Mouse (Mus musculus): ENCODE measurements at regions not wholly inside any gene's neighbourhood (a gene's known extent, or its start where the extent isn't known, plus 50 kb on each side); places are given as distances from the start of the nearest gene placed in this dataset.

DNA sequence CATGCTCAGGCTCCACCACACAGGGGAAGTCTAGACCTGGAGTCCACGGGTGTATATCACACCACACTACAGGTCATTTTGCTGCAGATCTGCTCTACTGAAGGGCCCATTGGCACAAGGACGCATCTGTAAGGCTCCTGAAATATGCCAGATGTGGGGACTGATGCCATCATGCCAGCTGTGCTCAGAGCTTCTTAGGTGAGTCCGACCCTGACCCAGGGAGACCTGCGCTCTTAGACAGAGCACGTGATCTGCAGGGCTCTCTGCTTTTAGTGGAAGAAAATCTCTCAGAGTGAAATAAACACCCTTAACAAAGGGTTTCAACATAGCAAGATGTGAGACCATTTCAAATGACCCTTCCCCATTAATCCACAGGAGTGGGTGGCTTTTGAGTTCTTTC lies 633.2 kb downstream of the Defb40 start:
- TF ChIP-seq POLR2A (IDR thresholded peaks at IDR 0.05; ENCODE audit: borderline replicate concordance, extremely low read depth, low read depth, low read length) (no peak), CTCF (IDR thresholded peaks at IDR 0.05; ENCODE audit: insufficient read depth, low read length) (no peak)
- WGBS: 75% methylated on average over 5 of the region's 5 CpGs
- DNase-seq: no peak
- Histone ChIP-seq H3K4me3 (replicated peaks; ENCODE audit: extremely low read depth, low read depth, low read length) (no peak overlapping the region), H3K4me1 (ENCODE audit: control insufficient read depth, insufficient read depth, low read length) (no peaks in the 10 kb centered on the region)

- WGBS: 78% methylated on average over 1 of the region's 1 CpGs
- TF ChIP-seq POLR2A (IDR thresholded peaks at IDR 0.05; ENCODE audit: borderline replicate concordance, extremely low read depth, low read depth, low read length) (no peak), CTCF (IDR thresholded peaks at IDR 0.05; ENCODE audit: insufficient read depth, low read length) (no peak)
- no peak for DNase-seq
- no peak overlapping the region for H3K4me3 ChIP-seq (replicated peaks; ENCODE audit: extremely low read depth, low read depth, low read length)
- no peaks in the 10 kb centered on the region for H3K4me1 ChIP-seq (ENCODE audit: control insufficient read depth, insufficient read depth, low read length)
Measured at GRCm38 (mm10) chr8:18335576-18335975, 642.5 kb downstream of the Defb40 start.

- 74% methylated on average over 2 of the region's 2 CpGs for WGBS
- TF ChIP-seq CTCF (IDR thresholded peaks at IDR 0.05; ENCODE audit: insufficient read depth, low read length) (no peak), POLR2A (IDR thresholded peaks at IDR 0.05; ENCODE audit: borderline replicate concordance, extremely low read depth, low read depth, low read length) (no peak)
- Histone ChIP-seq H3K4me1 (ENCODE audit: control insufficient read depth, insufficient read depth, low read length) (no peaks in the 10 kb centered on the region), H3K4me3 (replicated peaks; ENCODE audit: extremely low read depth, low read depth, low read length) (no peak overlapping the region)
- DNase-seq: no peak
Measured at GRCm38 (mm10) chr8:18328521-18328920, 649.5 kb downstream of the Defb40 start.

DNA sequence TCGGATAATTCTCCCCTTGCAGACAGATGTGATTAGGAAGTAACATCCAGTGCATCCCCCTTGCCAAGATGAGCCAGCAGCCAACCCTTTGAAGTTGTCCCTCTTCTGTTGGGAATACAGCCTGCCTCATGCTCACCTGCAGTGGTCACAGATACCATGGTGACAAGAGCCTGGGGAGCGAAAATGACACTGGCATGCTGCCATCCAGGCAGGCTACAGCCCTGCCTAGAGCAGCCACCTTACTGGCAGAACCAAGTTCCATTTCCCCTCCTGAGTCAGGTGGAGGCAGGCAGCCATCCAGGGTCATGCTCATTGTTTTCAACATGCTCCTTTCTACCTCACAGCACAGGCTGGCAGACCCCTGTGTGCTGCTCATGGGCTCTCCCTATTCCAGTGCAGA lies 661.6 kb downstream of the Defb40 start:
- WGBS: 56% methylated on average over 2 of the region's 2 CpGs
- TF ChIP-seq CTCF (IDR thresholded peaks at IDR 0.05; ENCODE audit: insufficient read depth, low read length): no peak
- no peak for TF ChIP-seq POLR2A (IDR thresholded peaks at IDR 0.05; ENCODE audit: borderline replicate concordance, extremely low read depth, low read depth, low read length)
- DNase-seq: no peak
- Histone ChIP-seq H3K4me3 (replicated peaks; ENCODE audit: extremely low read depth, low read depth, low read length) (no peak overlapping the region), H3K4me1 (ENCODE audit: control insufficient read depth, insufficient read depth, low read length) (no peaks in the 10 kb centered on the region)

- Histone ChIP-seq H3K4me3 (replicated peaks; ENCODE audit: extremely low read depth, low read depth, low read length) (no peak overlapping the region), H3K4me1 (ENCODE audit: control insufficient read depth, insufficient read depth, low read length) (no peaks in the 10 kb centered on the region)
- TF ChIP-seq POLR2A (IDR thresholded peaks at IDR 0.05; ENCODE audit: borderline replicate concordance, extremely low read depth, low read depth, low read length) (no peak), CTCF (IDR thresholded peaks at IDR 0.05; ENCODE audit: insufficient read depth, low read length) (no peak)
- no peak for DNase-seq
- 39% methylated on average over 5 of the region's 5 CpGs for WGBS
Measured at GRCm38 (mm10) chr8:18311597-18311996, 666.5 kb downstream of the Defb40 start.

- no peak for DNase-seq
- H3K4me1 ChIP-seq (ENCODE audit: control insufficient read depth, insufficient read depth, low read length): no peaks in the 10 kb centered on the region
- H3K4me3 ChIP-seq (replicated peaks; ENCODE audit: extremely low read depth, low read depth, low read length): no peak overlapping the region
- 64% methylated on average over 1 of the region's 1 CpGs for WGBS
- TF ChIP-seq POLR2A (IDR thresholded peaks at IDR 0.05; ENCODE audit: borderline replicate concordance, extremely low read depth, low read depth, low read length): no peak
- TF ChIP-seq CTCF (IDR thresholded peaks at IDR 0.05; ENCODE audit: insufficient read depth, low read length): no peak
Measured at GRCm38 (mm10) chr8:18310927-18311326, 667.1 kb downstream of the Defb40 start.

- H3K4me3 ChIP-seq (replicated peaks; ENCODE audit: extremely low read depth, low read depth, low read length): no peak overlapping the region
- H3K4me1 ChIP-seq (ENCODE audit: control insufficient read depth, insufficient read depth, low read length): no peaks in the 10 kb centered on the region
- WGBS: 75% methylated on average over 8 of the region's 8 CpGs
- TF ChIP-seq CTCF (IDR thresholded peaks at IDR 0.05; ENCODE audit: insufficient read depth, low read length) (no peak), POLR2A (IDR thresholded peaks at IDR 0.05; ENCODE audit: borderline replicate concordance, extremely low read depth, low read depth, low read length) (no peak)
- no peak for DNase-seq
Measured at GRCm38 (mm10) chr8:18287536-18288237, 690.4 kb downstream of the Defb40 start.

DNA sequence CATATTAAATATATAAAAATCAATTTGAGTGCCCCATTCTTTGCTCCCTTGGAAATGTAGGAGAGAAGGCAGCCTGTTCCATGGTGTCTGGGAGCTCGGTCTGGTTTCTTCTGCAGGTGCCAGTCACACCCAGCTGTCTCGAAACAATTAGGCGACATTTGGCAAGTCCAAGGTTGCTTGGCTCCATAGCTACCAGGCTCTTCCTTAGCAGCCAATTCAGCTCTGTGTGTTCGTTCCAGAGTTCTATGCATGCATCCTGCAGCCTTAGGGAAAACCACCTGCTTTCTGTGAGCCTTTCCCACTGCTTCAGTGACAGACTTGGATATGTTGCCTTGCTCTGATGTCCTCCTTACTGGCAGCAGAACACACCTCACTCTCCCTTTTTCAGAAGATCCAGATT lies 698.1 kb downstream of the Defb40 start:
- no peak for TF ChIP-seq CTCF (IDR thresholded peaks at IDR 0.05; ENCODE audit: insufficient read depth, low read length)
- TF ChIP-seq POLR2A (IDR thresholded peaks at IDR 0.05; ENCODE audit: borderline replicate concordance, extremely low read depth, low read depth, low read length): no peak
- DNase-seq: no peak
- WGBS: 55% methylated on average over 4 of the region's 4 CpGs

DNA sequence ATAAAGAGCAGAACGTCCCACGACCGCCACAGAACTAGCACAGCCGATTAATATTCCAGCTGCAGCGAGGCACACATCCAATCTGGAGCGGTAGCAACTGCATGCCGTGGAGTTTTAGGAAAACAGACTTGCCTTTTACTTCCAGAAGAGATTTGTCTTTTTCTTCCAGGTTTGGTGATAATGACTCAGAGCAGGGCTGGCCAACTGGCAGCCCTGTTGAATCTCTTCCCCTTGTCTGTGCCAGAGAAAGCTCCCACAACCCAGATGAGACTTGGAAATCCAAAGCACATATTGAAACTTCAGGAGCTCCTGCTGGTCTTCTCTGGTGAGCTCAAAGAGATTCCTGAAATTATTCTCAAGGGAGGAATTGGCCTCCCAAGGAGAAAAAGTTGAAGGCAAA lies 709.8 kb downstream of the Defb40 start:
- no peak for DNase-seq
- no peak for TF ChIP-seq CTCF (IDR thresholded peaks at IDR 0.05; ENCODE audit: insufficient read depth, low read length)

More for the DNA sequence above, 698.1 kb downstream of the Defb40 start:
- Histone ChIP-seq H3K4me3 (replicated peaks; ENCODE audit: extremely low read depth, low read depth, low read length) (no peak overlapping the region), H3K4me1 (ENCODE audit: control insufficient read depth, insufficient read depth, low read length) (no peaks in the 10 kb centered on the region)

GRCm38 (mm10) chr8:18258287-18258961 lies 719.6 kb downstream of the Defb40 start:
- no peak for TF ChIP-seq POLR2A (IDR thresholded peaks at IDR 0.05; ENCODE audit: borderline replicate concordance, extremely low read depth, low read depth, low read length)
- TF ChIP-seq CTCF (IDR thresholded peaks at IDR 0.05; ENCODE audit: insufficient read depth, low read length): no peak
- 52% methylated on average over 7 of the region's 7 CpGs for WGBS
- DNase-seq: no peak
- Histone ChIP-seq H3K4me3 (replicated peaks; ENCODE audit: extremely low read depth, low read depth, low read length) (no peak overlapping the region), H3K4me1 (ENCODE audit: control insufficient read depth, insufficient read depth, low read length) (no peaks in the 10 kb centered on the region)

More for the DNA sequence above, 709.8 kb downstream of the Defb40 start:
- 78% methylated on average over 7 of the region's 7 CpGs for WGBS
- Histone ChIP-seq H3K4me1 (ENCODE audit: control insufficient read depth, insufficient read depth, low read length) (no peaks in the 10 kb centered on the region), H3K4me3 (replicated peaks; ENCODE audit: extremely low read depth, low read depth, low read length) (no peak overlapping the region)
